Mouse (Mus musculus) c-Kit-positive CD71-positive TER-119-positive erythroid progenitor cells, embryonic 14.5 days (primary cell): Measurements from ENCODE around the gene Kcnq2.

Experiments
- DNase-seq: peaks from one replicate; pipeline ENCODE4 v3.0.0-alpha.2; 2013; ENCODE audit warnings: low spot score

Kcnq2 gene

DNA sequence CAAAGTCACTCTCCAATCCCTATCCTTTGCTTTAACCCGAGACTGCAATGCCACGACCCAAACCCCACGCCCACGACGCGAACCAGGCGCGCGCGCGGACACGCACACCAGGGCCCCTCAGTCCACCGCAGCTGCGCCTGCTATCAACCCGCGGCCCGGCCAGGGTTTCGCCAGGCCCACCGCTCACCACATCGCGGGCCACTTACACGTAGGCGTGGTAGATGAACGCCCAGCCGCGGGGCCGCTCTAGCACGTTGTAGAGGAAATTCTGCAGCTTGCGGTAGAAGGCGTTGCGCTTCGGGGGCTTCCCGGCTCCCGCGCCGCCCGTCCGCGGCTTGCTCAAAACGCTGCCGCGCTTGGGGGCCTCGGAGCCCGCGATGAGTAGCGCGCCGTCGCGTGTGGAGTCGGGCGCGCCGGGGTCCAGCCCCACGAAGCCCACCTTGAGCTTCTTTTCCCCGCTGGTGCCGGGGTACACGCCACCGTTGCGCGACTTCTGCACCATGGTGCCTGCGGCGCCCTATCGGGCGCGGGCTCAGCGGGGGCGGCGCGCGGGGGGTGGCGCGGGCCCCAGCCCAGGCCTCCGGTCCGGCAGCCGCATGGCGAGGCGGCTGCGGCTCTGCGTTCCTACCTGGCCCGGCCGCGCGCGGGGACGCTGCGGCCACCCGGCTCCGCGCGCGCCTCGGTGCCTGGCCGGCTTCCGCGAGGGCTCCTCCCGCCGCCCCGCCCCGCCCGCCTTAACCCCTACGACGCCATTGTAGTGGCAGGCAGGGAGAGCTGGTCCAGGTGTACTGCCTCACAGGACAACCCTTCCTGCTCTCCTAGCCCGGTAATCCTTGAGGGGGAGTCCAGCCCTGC, at the start of gene Kcnq2:
Gene Kcnq2 (minus strand): TSS at position 710 of the 855 bp plus-strand sequence.
- DNase-seq, result no peak

GRCm38 (mm10) chr2:181180898-181181297, 45.8 kb upstream of the Kcnq2 start:
- no peak for DNase-seq

- no peak for DNase-seq
These were observed 43.4 kb upstream of the Kcnq2 start for GRCm38 (mm10) chr2:181178471-181178870.

DNA sequence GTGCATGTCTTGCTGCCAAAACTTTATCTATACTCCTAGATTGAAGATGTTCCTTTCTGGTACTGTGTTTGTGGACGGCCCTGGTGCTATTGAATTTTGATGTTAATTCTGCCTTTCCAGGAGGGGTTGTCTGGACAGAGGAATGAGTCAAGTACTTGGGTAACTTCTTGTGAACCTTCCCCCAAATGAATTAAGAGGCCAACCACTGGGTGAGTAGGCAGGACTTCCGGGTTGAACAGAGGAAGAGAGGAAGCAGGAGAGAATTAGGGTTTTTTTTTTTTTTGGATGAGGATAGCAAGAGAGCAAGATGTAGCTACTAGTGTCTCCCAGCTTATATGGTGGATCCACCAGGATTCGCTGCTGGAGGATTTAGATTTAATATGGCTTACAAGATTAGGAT, 42.9 kb upstream of the Kcnq2 start:
- DNase-seq, result no peak

DNA sequence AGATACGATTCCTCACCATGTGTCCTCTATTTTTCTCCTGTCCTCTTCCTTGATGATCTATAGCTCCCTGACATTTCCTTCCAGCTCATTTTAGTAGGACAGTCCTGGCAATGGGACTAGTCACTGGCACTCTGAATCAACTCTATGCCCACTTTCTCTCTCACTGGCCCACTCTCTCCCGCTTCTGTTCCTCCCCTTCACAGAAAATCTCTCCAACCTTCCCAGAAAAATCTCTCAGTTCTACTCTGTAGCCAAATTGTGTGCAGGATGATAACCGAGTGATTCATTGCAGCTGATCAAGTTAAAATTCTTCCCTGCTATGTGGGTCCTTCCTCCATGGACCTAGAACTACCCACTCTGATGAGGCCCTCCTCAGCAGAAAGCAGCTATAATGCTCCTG, 39.5 kb upstream of the Kcnq2 start:
- no peak for DNase-seq

GRCm38 (mm10) chr2:181166469-181166868, 31.4 kb upstream of the Kcnq2 start:
- no peak for DNase-seq

DNA sequence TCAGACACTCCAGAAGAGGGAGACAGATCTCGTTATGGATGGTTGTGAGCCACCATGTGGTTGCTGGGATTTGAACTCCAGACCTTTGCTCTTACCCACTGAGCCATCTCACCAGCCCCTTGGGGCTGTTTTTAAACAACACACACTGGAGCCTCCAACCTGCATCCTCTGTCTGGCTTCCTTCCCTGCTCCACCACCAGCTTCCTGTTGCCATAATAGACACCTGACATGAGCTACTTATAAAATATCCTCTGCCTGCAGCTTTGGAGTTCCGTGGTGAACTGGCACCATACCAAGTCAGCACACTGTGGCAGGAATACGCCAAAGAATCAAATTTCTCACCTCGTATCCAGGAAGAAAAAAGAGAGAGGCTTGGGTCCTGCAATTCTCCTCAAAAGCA, 25.7 kb upstream of the Kcnq2 start:
- no peak for DNase-seq

GRCm38 (mm10) chr2:181159771-181160170, 24.7 kb upstream of the Kcnq2 start:
- DNase-seq, result no peak

DNA sequence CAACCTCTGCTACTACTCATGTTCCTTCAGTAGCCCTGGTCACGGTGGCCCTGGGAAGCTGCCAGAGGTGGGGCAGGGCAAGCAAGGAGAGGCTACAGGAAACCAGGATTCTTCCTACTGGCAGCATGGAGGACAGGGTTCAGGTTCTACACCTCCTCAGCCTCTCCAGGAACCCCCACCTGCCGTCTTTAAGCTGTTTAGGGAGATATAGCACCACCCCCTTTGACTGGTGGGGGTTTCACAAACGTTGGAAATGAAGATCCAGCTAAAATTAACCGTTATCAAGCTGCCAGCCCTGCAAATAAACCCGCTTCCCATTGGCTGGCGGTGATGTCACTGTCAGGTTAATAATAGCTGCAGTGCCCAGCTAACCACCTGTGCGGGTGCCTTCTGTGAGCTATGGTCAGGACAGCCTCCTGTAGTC, 24.0 kb upstream of the Kcnq2 start:
- no peak for DNase-seq

GRCm38 (mm10) chr2:181158471-181158870, 23.4 kb upstream of the Kcnq2 start:
- no peak for DNase-seq

- no peak for DNase-seq
These were observed 22.7 kb upstream of the Kcnq2 start for GRCm38 (mm10) chr2:181157716-181158302.

- DNase-seq, result no peak
These were observed 22.1 kb upstream of the Kcnq2 start for GRCm38 (mm10) chr2:181157180-181157579.

GRCm38 (mm10) chr2:181156248-181157121, 21.4 kb upstream of the Kcnq2 start, which contains the start of gene Eef1a2:
Gene Eef1a2 (minus strand): TSS chr2:181157014.
- no peak for DNase-seq

DNA sequence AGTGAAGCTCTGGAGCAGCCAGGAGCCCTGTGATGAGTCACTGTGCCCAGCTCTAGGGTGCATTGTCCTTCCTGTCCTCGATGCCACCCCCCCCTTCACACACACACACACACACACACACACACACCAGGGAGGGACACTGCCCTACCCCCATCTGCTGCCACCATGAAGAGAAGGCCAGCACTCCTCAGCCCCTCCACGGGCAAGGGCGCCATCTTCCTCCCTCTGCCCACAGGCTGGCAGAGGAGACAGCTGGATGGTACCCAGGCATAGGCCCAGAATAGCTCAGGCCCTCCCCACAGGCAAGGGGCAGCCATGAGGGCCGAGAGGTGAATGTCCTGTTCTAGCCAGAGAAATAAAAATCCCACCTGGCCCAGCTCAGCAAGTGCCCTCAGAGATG, 20.7 kb upstream of the Kcnq2 start:
- DNase-seq, result no peak

- no peak for DNase-seq
These were observed 19.8 kb upstream of the Kcnq2 start for GRCm38 (mm10) chr2:181154831-181155415.

GRCm38 (mm10) chr2:181154361-181154760, 19.3 kb upstream of the Kcnq2 start:
- no peak for DNase-seq

GRCm38 (mm10) chr2:181153837-181154236, 18.7 kb upstream of the Kcnq2 start:
- peak; percentile 11 for DNase-seq

DNA sequence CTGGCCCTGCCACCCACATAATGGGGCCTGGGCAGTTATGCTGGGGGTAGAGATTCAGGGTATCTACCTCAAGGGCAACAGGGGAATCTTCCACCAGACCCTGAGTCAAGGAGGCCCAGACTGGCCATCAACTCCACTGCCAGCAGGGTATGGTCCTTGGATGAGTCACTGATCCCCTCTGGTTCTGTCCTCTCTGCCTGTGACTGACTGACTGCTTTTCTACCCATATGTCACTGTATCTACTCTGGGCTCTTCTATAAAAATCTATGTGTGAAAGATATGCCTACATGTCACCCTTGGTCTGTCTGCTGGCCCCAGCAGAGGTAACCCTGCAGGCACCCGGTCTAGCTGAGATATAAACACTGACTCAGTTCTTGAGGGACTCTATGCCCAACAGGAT, 18.0 kb upstream of the Kcnq2 start:
- DNase-seq, result no peak

- DNase-seq, result no peak
These were observed 17.6 kb upstream of the Kcnq2 start for GRCm38 (mm10) chr2:181152701-181153100.

- no peak for DNase-seq
These were observed 15.2 kb upstream of the Kcnq2 start for GRCm38 (mm10) chr2:181150281-181150680.

DNA sequence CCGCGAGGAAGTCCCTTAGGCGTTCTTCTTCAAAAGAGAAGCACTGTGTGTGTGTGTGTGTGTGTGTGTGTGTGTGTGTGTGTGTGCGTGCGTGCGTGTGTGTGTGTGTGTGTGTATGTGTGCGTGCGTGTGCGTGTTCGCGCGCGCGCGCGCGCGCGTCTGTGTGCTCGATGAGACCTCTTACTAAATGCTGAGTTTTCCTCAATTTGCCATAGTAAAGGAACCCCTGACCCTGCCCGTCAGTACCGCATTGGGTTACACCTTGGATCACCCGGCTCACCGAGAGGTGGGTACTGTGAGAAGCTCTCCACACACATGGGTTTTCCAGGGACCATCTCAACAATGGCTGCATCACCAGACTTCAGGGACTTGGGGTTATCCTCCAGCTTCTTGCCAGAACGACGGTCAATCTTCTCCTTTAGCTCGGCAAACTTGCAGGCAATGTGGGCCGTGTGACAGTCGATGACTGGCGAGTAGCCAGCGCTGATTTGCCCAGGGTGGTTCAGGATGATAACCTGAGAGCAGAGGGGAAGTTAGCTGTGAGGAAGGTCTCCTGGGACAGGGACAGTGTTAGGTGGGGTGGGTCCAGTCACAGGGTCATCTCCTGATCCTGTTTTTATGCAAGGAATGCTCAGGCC, 13.3 kb upstream of the Kcnq2 start:
- no peak for DNase-seq
